Mouse (Mus musculus): ENCODE data around the gene Spcs1. TPM values are rescaled to one million over a fixed set of nuclear protein-coding genes. Genes with fewer than 3 reads are reported as not detected.

Spcs1 gene
- polyA plus RNA-seq, 1 experiment from 2014 or later = 399 TPM

Other genes with a start within 250 kb of the Spcs1 start
- gene Tmem110, start 176.1 kb downstream of the Spcs1 start, polyA plus RNA-seq (2015; fragmentation: Nextera tagmentation; extraction: Ambion mirVana) = 29.9 and 30.0 TPM in 2 replicates
- 8.0 and 9.3 TPM in 2 replicates for gene Mustn1, start 122.5 kb downstream of the Spcs1 start, polyA plus RNA-seq (2015; fragmentation: Nextera tagmentation; extraction: Ambion mirVana)
- gene Itih4, start 115.2 kb downstream of the Spcs1 start, polyA plus RNA-seq (2015; fragmentation: Nextera tagmentation; extraction: Ambion mirVana) = 0.16 and 0.70 TPM in 2 replicates
- gene Itih3, start 77.9 kb downstream of the Spcs1 start, polyA plus RNA-seq (2015; fragmentation: Nextera tagmentation; extraction: Ambion mirVana) = 0.50 and 2.4 TPM in 2 replicates
- gene Itih1, start 58.4 kb downstream of the Spcs1 start, polyA plus RNA-seq (2015; fragmentation: Nextera tagmentation; extraction: Ambion mirVana) = 0.06 and 0.31 TPM in 2 replicates
- gene Nek4, start 50.3 kb downstream of the Spcs1 start, polyA plus RNA-seq (2015; fragmentation: Nextera tagmentation; extraction: Ambion mirVana) = 12.8 and 13.1 TPM in 2 replicates
- 67.0 and 70.1 TPM in 2 replicates for gene Glt8d1, start 272 bp downstream of the Spcs1 start, polyA plus RNA-seq (2015; fragmentation: Nextera tagmentation; extraction: Ambion mirVana)
- gene Pbrm1, start 17.5 kb upstream of the Spcs1 start, polyA plus RNA-seq (2015; fragmentation: Nextera tagmentation; extraction: Ambion mirVana) = 131 and 140 TPM in 2 replicates
- 81.4 and 89.4 TPM in 2 replicates for gene Gnl3, start 17.5 kb upstream of the Spcs1 start, polyA plus RNA-seq (2015; fragmentation: Nextera tagmentation; extraction: Ambion mirVana)
- 70.8 and 75.2 TPM in 2 replicates for gene Smim4, start 127.3 kb upstream of the Spcs1 start, polyA plus RNA-seq (2015; fragmentation: Nextera tagmentation; extraction: Ambion mirVana)
- gene Nt5dc2, start 129.4 kb upstream of the Spcs1 start, polyA plus RNA-seq (2015; fragmentation: Nextera tagmentation; extraction: Ambion mirVana) = 451 and 472 TPM in 2 replicates
- 45.3 and 53.6 TPM in 2 replicates for gene Stab1, start 167.0 kb upstream of the Spcs1 start, polyA plus RNA-seq (2015; fragmentation: Nextera tagmentation; extraction: Ambion mirVana)
- gene Tnnc1, start 206.6 kb upstream of the Spcs1 start, polyA plus RNA-seq (2015; fragmentation: Nextera tagmentation; extraction: Ambion mirVana) = 91.8 and 115 TPM in 2 replicates
- 387 and 413 TPM in 2 replicates for gene Nisch, start 215.3 kb upstream of the Spcs1 start, polyA plus RNA-seq (2015; fragmentation: Nextera tagmentation; extraction: Ambion mirVana)
- gene Sema3g, start 216.2 kb upstream of the Spcs1 start, polyA plus RNA-seq (2015; fragmentation: Nextera tagmentation; extraction: Ambion mirVana) = 2.1 and 2.5 TPM in 2 replicates
- 13.2 and 14.8 TPM in 2 replicates for gene Phf7, start 249.6 kb upstream of the Spcs1 start, polyA plus RNA-seq (2015; fragmentation: Nextera tagmentation; extraction: Ambion mirVana)
- gene Bap1, start 249.8 kb upstream of the Spcs1 start, polyA plus RNA-seq (2015; fragmentation: Nextera tagmentation; extraction: Ambion mirVana) = 83.0 and 83.4 TPM in 2 replicates

Measured in lung, embryonic 15.5 days (tissue).